Mouse (Mus musculus): ENCODE measurements around the gene Bahcc1.

DNA sequence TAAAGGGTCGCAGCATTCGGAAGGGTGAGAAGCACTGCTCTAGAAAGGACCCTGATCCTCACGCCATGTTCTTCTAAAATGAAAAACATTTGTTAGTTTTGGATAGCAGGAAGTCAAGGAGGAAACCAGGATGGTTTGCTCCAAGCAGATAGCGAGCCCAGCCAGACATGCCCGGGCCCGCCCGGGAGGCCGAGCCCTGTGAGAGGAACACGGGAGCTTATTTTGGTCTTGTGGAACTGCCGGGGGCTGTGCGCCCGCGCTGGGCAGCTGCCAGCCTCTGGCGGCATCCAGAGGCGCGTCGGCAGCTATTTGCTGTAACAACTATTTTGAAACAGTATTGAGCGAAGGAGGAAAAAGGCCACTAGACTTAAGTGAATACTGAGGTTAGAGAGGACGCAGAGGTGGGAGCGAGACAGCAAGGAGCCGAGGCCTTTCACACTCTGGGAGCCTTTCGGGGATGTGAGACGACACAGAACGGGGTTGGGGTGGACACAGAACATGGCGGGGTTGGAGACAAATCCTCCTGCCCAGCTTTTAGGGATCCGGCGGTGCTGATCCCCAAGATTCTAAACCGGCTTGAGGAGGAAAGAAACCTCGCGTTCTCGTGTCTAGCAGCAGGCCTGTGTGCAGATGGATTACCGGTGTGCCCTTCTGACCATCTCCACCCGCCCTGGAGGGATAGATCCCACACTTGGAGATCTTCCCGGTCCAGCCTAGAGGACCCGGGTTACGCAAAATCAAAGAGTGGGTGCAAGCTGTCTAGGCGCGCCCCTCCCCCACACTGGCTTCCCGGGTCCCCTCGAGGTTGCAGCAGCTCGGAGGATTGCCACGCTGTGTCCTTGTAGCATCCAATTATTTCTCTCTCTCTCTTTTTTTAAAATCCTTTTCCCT, 2.6 kb upstream of the Bahcc1 start:
- TF ChIP-seq POLR2A (IDR thresholded peaks at IDR 0.05; ENCODE audit: borderline replicate concordance, extremely low read depth, insufficient read depth, insufficient read length, poor library complexity, severe bottlenecking) (no peak), CTCF (IDR thresholded peaks at IDR 0.05; ENCODE audit: borderline replicate concordance, extremely low read depth, insufficient read depth, insufficient read length) (no peak)
